Mouse (Mus musculus) liver, embryonic 13.5 days (tissue): ENCODE results near the gene Camta2. TPM values are rescaled to one million over a fixed set of nuclear protein-coding genes. Genes with fewer than 3 reads are reported as not detected.

ENCODE experiments used
- ATAC-seq: fragments of 200-750 bp; cut with Nextera tagmentation; 2 replicates; pipeline ENCODE4 v1.8.0; 2017; ENCODE audit warnings: low read depth, mild to moderate bottlenecking, moderate number of reproducible peaks, moderate library complexity
- DNase-seq: peaks from one replicate; pipeline ENCODE4 v3.0.0; 2022
- H3K27ac ChIP-seq: fragments of 300-500 bp; sonication (generic); 2 replicates; pipeline ENCODE4 v1.5.1; 2015; ENCODE audit warnings: moderate library complexity, mild to moderate bottlenecking, inconsistent platforms
- H3K27me3 ChIP-seq: fragments of 300-500 bp; sonication (generic); 2 replicates; pipeline ENCODE4 v1.6.1; 2015; ENCODE audit warnings: mild to moderate bottlenecking, inconsistent platforms
- H3K36me3 ChIP-seq: fragments of 300-500 bp; sonication (generic); 2 replicates; pipeline ENCODE4 v1.6.1; 2015; ENCODE audit warnings: mild to moderate bottlenecking, inconsistent platforms
- H3K4me1 ChIP-seq: fragments of 300-500 bp; sonication (generic); replicated peaks from 2 replicates; pipeline ENCODE4 v1.6.1; 2015; ENCODE audit warnings: inconsistent platforms
- H3K4me2 ChIP-seq: fragments of 300-500 bp; sonication (generic); 2 replicates; pipeline ENCODE4 v1.6.1; 2015; ENCODE audit warnings: inconsistent platforms, mild to moderate bottlenecking, moderate library complexity
- H3K4me3 ChIP-seq: fragments of 300-500 bp; sonication (generic); replicated peaks from 2 replicates; pipeline ENCODE4 v1.5.1; 2015; ENCODE audit warnings: mild to moderate bottlenecking, inconsistent platforms
- H3K9ac ChIP-seq: fragments of 300-500 bp; sonication (generic); 2 replicates; pipeline ENCODE4 v1.6.1; 2015; ENCODE audit warnings: mild to moderate bottlenecking, inconsistent platforms
- H3K9me3 ChIP-seq: fragments of 300-500 bp; sonication (generic); replicated peaks from 2 replicates; pipeline ENCODE4 v1.6.1; 2016; ENCODE audit warnings: inconsistent platforms
- WGBS: fragments of 180-500 bp; shearing (Covaris S2); methylation state at CpG from one replicate; pipeline ENCODE4 v1.1.7; 2015; ENCODE audit not compliant: insufficient replicate concordance; 5-methylcytosine and 5-hydroxymethylcytosine counted together
- polyA plus RNA-seq: library from polyadenylated mRNA; unstranded; fragments of >200 nt; fragmentation: Nextera tagmentation; extraction: Ambion mirVana; gene quantifications from 2 replicates; pipeline ENCODE4 v1.2.1, GENCODE M21; 2015

Camta2 gene
- polyA plus RNA-seq, 1 experiment from 2014 or later: 2.8 TPM

GRCm38 (mm10) chr11:70693504-70693903 is 5.6 kb upstream of the Camta2 start:
- Histone ChIP-seq H3K4me3 (no peak overlapping the region), H3K27ac (no peak overlapping the region), H3K9me3 (no peaks in the 10 kb centered on the region), H3K4me2 (no peak overlapping the region), H3K4me1 (peaks cover 5% of the 10 kb centered on the region), H3K9ac (no peak overlapping the region), H3K36me3 (no peaks in the 10 kb centered on the region), H3K27me3 (peaks cover 27% of the 10 kb centered on the region)
- DNase-seq: no peak
- ATAC-seq: no peak
- 42% methylated on average over 3 of the region's 3 CpGs for whole genome bisulfite sequencing

DNA sequence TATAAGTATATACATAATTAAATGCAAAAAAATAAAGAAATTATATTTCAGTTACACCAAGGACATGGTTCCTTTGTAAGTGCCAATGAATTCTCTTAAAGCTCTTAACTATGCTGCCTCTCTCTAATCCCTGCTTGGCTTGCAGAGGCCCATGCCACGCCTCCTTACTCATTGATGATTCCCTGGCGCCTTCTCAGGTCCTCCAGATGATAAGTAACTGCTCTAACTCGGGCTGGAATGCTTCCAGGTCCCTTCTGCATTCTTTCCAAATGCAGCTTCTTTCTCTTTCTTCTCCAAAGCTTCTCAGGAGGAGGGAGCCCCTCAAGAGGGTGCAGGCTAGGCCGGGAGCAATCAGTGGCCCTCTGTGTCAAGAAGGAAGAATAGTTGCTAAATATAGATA is 1.7 kb upstream of the Camta2 start:
- Histone ChIP-seq H3K36me3 (no peaks in the 10 kb centered on the region), H3K27me3 (peaks cover 8% of the 10 kb centered on the region; the same call in 1 of the 2 replicates), H3K4me1 (peaks cover 28% of the 10 kb centered on the region), H3K4me2 (no peak overlapping the region), H3K4me3 (no peak overlapping the region), H3K27ac (no peak overlapping the region), H3K9ac (no peak overlapping the region), H3K9me3 (no peaks in the 10 kb centered on the region)
- no peak for DNase-seq
- no peak for ATAC-seq
- 51% methylated on average over 4 of the region's 4 CpGs for WGBS

DNA sequence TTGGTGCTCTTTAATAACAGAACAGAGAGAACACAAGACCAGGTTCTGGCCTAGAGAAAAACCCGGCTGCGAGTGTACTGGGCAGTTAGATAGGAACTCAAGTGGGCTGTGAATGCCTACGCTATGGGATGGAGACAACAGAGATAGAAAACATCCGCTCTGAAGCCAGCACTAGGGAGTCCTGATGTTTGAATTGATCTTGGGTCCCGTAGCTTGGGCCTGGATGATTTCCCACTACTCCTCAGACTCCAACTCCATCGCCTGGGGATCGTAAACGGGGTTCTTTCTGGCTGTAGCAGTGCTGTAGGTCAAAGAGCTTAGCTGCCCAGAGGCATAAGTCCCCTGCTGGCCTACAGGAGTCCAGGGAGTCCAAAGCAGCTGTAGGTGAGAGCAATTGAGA is 467 bp upstream of the Camta2 start:
- peaks cover 10% of the 10 kb centered on the region for H3K36me3 ChIP-seq
- peaks cover 28% of the 10 kb centered on the region for H3K4me1 ChIP-seq
- peak overlapping the region; percentile 81 for H3K4me3 ChIP-seq
- peak overlapping the region; percentile 74 for H3K27ac ChIP-seq
- no peak for ATAC-seq
- DNase-seq: no peak
- 0 out of 2 replicates have a peak, but pooled peaks cover 3% of the 10 kb centered on the region for H3K27me3 ChIP-seq
- peak overlapping the region; percentile 87 for H3K9ac ChIP-seq
- whole genome bisulfite sequencing: 36% methylated on average over 8 of the region's 8 CpGs
- H3K9me3 ChIP-seq: no peaks in the 10 kb centered on the region
- H3K4me2 ChIP-seq: peak overlapping the region; percentile 96

- ATAC-seq (peak; percentile 29), DNase-seq (no peak)
- 0 out of 2 replicates have a peak, but pooled peaks cover 3% of the 10 kb centered on the region for H3K27me3 ChIP-seq
- no peaks in the 10 kb centered on the region for H3K9me3 ChIP-seq
- H3K9ac ChIP-seq: peak overlapping the region; percentile 87
- WGBS: 2% methylated on average over 16 of the region's 16 CpGs
- peak overlapping the region; percentile 74 for H3K27ac ChIP-seq
- H3K4me2 ChIP-seq: peak overlapping the region; percentile 96
- H3K4me3 ChIP-seq: peak overlapping the region; percentile 81
- H3K4me1 ChIP-seq: peaks cover 36% of the 10 kb centered on the region
- peaks cover 18% of the 10 kb centered on the region for H3K36me3 ChIP-seq
Measured at GRCm38 (mm10) chr11:70686901-70687566, 871 bp downstream of the Camta2 start.

- peaks cover 51% of the 10 kb centered on the region for H3K4me1 ChIP-seq
- DNase-seq (no peak), ATAC-seq (no peak)
- peaks cover 30% of the 10 kb centered on the region for H3K36me3 ChIP-seq
- H3K9me3 ChIP-seq: no peaks in the 10 kb centered on the region
- no peak overlapping the region for H3K27ac ChIP-seq
- H3K27me3 ChIP-seq: no peaks in the 10 kb centered on the region
- H3K4me2 ChIP-seq: no peak overlapping the region
- H3K9ac ChIP-seq: no peak overlapping the region
- 72% methylated on average over 5 of the region's 5 CpGs for WGBS
- H3K4me3 ChIP-seq: no peak overlapping the region
Measured at GRCm38 (mm10) chr11:70683640-70684039, 4.3 kb downstream of the Camta2 start.

GRCm38 (mm10) chr11:70681897-70682581 is 5.9 kb downstream of the Camta2 start:
- peaks cover 42% of the 10 kb centered on the region for H3K4me1 ChIP-seq
- DNase-seq (no peak), ATAC-seq (peak; percentile 15; the same call in 1 of the 2 replicates)
- 51% methylated on average over 11 of the region's 11 CpGs for WGBS
- no peak overlapping the region for H3K4me2 ChIP-seq
- H3K9me3 ChIP-seq: no peaks in the 10 kb centered on the region
- H3K27ac ChIP-seq: peak overlapping the region; percentile 24
- no peak overlapping the region for H3K9ac ChIP-seq
- H3K36me3 ChIP-seq: peaks cover 30% of the 10 kb centered on the region
- no peak overlapping the region for H3K4me3 ChIP-seq
- H3K27me3 ChIP-seq: no peaks in the 10 kb centered on the region

GRCm38 (mm10) chr11:70681170-70681569 is 6.7 kb downstream of the Camta2 start:
- Histone ChIP-seq H3K4me3 (no peak overlapping the region), H3K36me3 (peaks cover 35% of the 10 kb centered on the region), H3K9me3 (no peaks in the 10 kb centered on the region), H3K9ac (no peak overlapping the region), H3K4me1 (peaks cover 37% of the 10 kb centered on the region), H3K27me3 (no peaks in the 10 kb centered on the region), H3K27ac (no peak overlapping the region), H3K4me2 (no peak overlapping the region)
- ATAC-seq (no peak), DNase-seq (no peak)
- WGBS: 75% methylated on average over 12 of the region's 12 CpGs

DNA sequence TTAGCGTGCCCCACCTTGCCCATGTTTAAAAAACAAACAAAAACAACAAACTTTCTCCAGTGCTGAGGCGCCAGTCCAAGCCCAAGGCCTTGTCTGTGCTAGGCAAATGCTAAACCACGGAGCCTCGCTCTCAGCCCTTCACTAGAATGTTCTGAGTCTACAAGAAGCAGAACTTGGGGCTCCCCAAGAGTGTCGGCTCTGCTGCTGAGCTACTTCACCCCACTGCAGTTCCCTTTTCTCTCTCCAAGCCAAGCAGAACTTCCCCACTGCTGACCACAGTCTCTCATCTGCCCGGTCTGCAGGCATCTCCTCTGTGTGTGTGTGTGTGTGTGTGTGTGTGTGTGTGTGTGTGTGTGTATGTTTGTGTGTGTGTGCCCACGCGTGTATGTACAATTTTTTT is 8.0 kb downstream of the Camta2 start:
- Histone ChIP-seq H3K27me3 (no peaks in the 10 kb centered on the region), H3K4me1 (peaks cover 36% of the 10 kb centered on the region), H3K4me3 (no peak overlapping the region), H3K27ac (peak overlapping the region; percentile 47; the same call in 1 of the 2 replicates), H3K36me3 (peaks cover 42% of the 10 kb centered on the region), H3K9ac (no peak overlapping the region), H3K4me2 (no peak overlapping the region), H3K9me3 (no peaks in the 10 kb centered on the region)
- DNase-seq (no peak), ATAC-seq (no peak)
- WGBS: 40% methylated on average over 8 of the region's 8 CpGs

- Histone ChIP-seq H3K27ac (peak overlapping the region; percentile 47), H3K9ac (no peak overlapping the region), H3K4me1 (peaks cover 39% of the 10 kb centered on the region), H3K36me3 (peaks cover 45% of the 10 kb centered on the region), H3K4me3 (no peak overlapping the region), H3K4me2 (no peak overlapping the region), H3K9me3 (no peaks in the 10 kb centered on the region), H3K27me3 (no peaks in the 10 kb centered on the region)
- no peak for ATAC-seq
- DNase-seq: no peak
- WGBS: 82% methylated on average over 8 of the region's 8 CpGs
Measured at GRCm38 (mm10) chr11:70679361-70679760, 8.5 kb downstream of the Camta2 start.

GRCm38 (mm10) chr11:70678576-70678975 is 9.3 kb downstream of the Camta2 start:
- Histone ChIP-seq H3K9me3 (no peaks in the 10 kb centered on the region), H3K36me3 (peaks cover 44% of the 10 kb centered on the region), H3K9ac (no peak overlapping the region), H3K27me3 (no peaks in the 10 kb centered on the region), H3K4me2 (no peak overlapping the region), H3K4me1 (peaks cover 40% of the 10 kb centered on the region), H3K4me3 (no peak overlapping the region), H3K27ac (peak overlapping the region; percentile 47)
- WGBS: 78% methylated on average over 2 of the region's 2 CpGs
- DNase-seq (no peak), ATAC-seq (peak; percentile 39)

- WGBS: 71% methylated on average over 9 of the region's 9 CpGs
- DNase-seq: no peak
- ATAC-seq: peak; percentile 34; the same call in 1 of the 2 replicates
- Histone ChIP-seq H3K9ac (no peak overlapping the region), H3K27me3 (no peaks in the 10 kb centered on the region), H3K27ac (peak overlapping the region; percentile 47; the same call in 1 of the 2 replicates), H3K4me1 (peaks cover 40% of the 10 kb centered on the region), H3K36me3 (peaks cover 39% of the 10 kb centered on the region), H3K4me3 (no peak overlapping the region), H3K9me3 (no peaks in the 10 kb centered on the region), H3K4me2 (no peak overlapping the region)
Measured at GRCm38 (mm10) chr11:70678092-70678491, 9.8 kb downstream of the Camta2 start.
